Mouse (Mus musculus): ENCODE data around the gene Accs.

Accs gene

GRCm38 (mm10) chr2:93858845-93859244 lies 9.1 kb upstream of the Accs start:
- no peak for DNase-seq (ENCODE audit: low read depth, low spot score)

GRCm38 (mm10) chr2:93851303-93851702 lies 1.6 kb upstream of the Accs start:
- no peak for DNase-seq (ENCODE audit: low read depth, low spot score)

GRCm38 (mm10) chr2:93850317-93850944 lies 688 bp upstream of the Accs start:
- DNase-seq (ENCODE audit: low read depth, low spot score): no peak

- DNase-seq (ENCODE audit: low read depth, low spot score): no peak
Observed at GRCm38 (mm10) chr2:93841349-93841748, 8.4 kb downstream of the Accs start.

- DNase-seq (ENCODE audit: low read depth, low spot score): peak; percentile 67
Observed at GRCm38 (mm10) chr2:93840109-93840508, 9.6 kb downstream of the Accs start.

- no peak for DNase-seq (ENCODE audit: low read depth, low spot score)
Observed at GRCm38 (mm10) chr2:93838931-93839330, 10.8 kb downstream of the Accs start.

GRCm38 (mm10) chr2:93836232-93836785 lies 13.4 kb downstream of the Accs start:
- DNase-seq (ENCODE audit: low read depth, low spot score): peak; percentile 45

GRCm38 (mm10) chr2:93835596-93835995 lies 14.1 kb downstream of the Accs start:
- no peak for DNase-seq (ENCODE audit: low read depth, low spot score)

GRCm38 (mm10) chr2:93823519-93823918 lies 26.2 kb downstream of the Accs start:
- peak; percentile 96 for DNase-seq (ENCODE audit: low read depth, low spot score)

GRCm38 (mm10) chr2:93822045-93822749 lies 27.5 kb downstream of the Accs start, which contains the start of gene Ext2:
TSS of gene Ext2 (minus strand) at chr2:93822568.
- DNase-seq (ENCODE audit: low read depth, low spot score): peak; percentile 91

GRCm38 (mm10) chr2:93817791-93818190 lies 32.0 kb downstream of the Accs start:
- no peak for DNase-seq (ENCODE audit: low read depth, low spot score)

- DNase-seq (ENCODE audit: low read depth, low spot score): no peak
Observed at GRCm38 (mm10) chr2:93813343-93813742, 36.4 kb downstream of the Accs start.

- peak; percentile 80 for DNase-seq (ENCODE audit: low read depth, low spot score)
Observed at GRCm38 (mm10) chr2:93811812-93812211, 37.9 kb downstream of the Accs start.

GRCm38 (mm10) chr2:93809931-93810330 lies 39.8 kb downstream of the Accs start:
- DNase-seq (ENCODE audit: low read depth, low spot score): peak; percentile 71

- peak; percentile 42 for DNase-seq (ENCODE audit: low read depth, low spot score)
Observed at GRCm38 (mm10) chr2:93808071-93808470, 41.7 kb downstream of the Accs start.

- DNase-seq (ENCODE audit: low read depth, low spot score): no peak
Observed at GRCm38 (mm10) chr2:93807440-93807839, 42.3 kb downstream of the Accs start.

- no peak for DNase-seq (ENCODE audit: low read depth, low spot score)
Observed at GRCm38 (mm10) chr2:93806487-93807201, 43.1 kb downstream of the Accs start.

GRCm38 (mm10) chr2:93805523-93805922 lies 44.2 kb downstream of the Accs start:
- DNase-seq (ENCODE audit: low read depth, low spot score): no peak

GRCm38 (mm10) chr2:93805066-93805465 lies 44.7 kb downstream of the Accs start:
- no peak for DNase-seq (ENCODE audit: low read depth, low spot score)

GRCm38 (mm10) chr2:93802947-93803346 lies 46.8 kb downstream of the Accs start:
- no peak for DNase-seq (ENCODE audit: low read depth, low spot score)

GRCm38 (mm10) chr2:93801097-93801496 lies 48.6 kb downstream of the Accs start:
- DNase-seq (ENCODE audit: low read depth, low spot score): no peak

GRCm38 (mm10) chr2:93797162-93797795 lies 52.5 kb downstream of the Accs start:
- no peak for DNase-seq (ENCODE audit: low read depth, low spot score)

Measured in brain, adult 2 months (tissue).